ENCODE assay signal across 8 mouse cellular contexts in the genomic region with DNA sequence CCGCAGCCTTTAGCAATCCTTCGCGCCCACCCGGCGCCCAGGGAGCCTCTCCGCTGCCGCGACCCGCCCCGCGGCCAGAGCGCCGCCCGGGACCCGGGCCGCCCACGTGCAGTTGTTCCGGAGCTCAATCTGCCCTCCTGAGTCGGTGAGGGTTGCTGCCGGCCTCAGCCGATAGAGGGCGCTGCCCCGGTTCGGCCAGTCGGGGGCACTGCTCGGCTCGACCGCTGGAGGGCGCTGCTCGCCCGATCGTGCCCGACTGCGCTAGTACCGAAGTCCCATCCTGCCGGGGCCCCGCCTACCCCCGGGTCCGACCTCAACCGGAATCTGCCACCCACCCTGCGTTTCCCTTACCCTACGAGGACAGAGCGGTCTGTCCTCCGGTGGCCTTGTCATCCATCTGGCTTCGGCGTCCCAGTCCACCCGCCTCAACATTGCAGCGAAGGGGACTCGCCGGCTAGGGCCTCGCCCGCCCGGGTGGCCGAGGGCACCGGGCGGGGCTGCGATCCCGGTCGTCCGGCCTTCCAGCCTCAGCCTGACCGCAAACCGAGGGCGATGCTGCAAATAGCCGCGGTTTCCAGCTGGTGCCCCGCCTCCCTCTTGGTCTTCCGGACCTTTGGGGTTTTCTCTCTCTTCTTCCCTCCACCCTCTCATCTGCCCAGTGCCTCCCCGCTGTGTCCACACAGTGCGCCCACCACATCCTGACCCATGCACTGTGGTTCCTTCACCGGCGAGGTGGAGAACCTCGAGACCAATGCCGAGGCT. TPM values are rescaled to one million over a fixed set of nuclear protein-coding genes. Genes with fewer than 3 reads are reported as not detected.
DNase-seq lines count a peak whose midpoint lies in the region; ATAC-seq lines count a peak whose summit lies in the region.

No protein-coding gene starts in this region.

- H3K9me3 ChIP-seq in intestine, embryonic 16.5 days (ENCODE audit: control insufficient read depth, low read length): no peaks in the 10 kb centered on the region

- peak overlapping the region; percentile 96 for H3K4me2 ChIP-seq in intestine, embryonic 16.5 days (ENCODE audit: low read depth, low read length)

- intact Hi-C loops in gastrocnemius, postnatal 36 days (cut with DNase I): loop anchor here (2.0 to 5.0 kb wide), 2 partner anchors 38 to 262 kb away; no protein-coding TSS in a partner anchor
- intact Hi-C loops in left cerebral cortex, postnatal 25 days (cut with DNase I): loop anchor here (2.0 to 10.0 kb wide), 4 partner anchors 34 to 262 kb away; a partner anchor contains a TSS

- H3K9ac ChIP-seq in intestine, embryonic 16.5 days (ENCODE audit: low read depth, low read length): peak overlapping the region; percentile 81

- no peaks in the 10 kb centered on the region for H3K36me3 ChIP-seq in intestine, embryonic 16.5 days (ENCODE audit: control insufficient read depth, insufficient read depth, low read length)

- no peaks in the 10 kb centered on the region for H3K27me3 ChIP-seq in intestine, embryonic 16.5 days (replicated peaks; ENCODE audit: control insufficient read depth, insufficient read depth, low read length)

- peak; percentile 84 for DNase-seq in adrenal gland, adult 8-10 months
- peak; percentile 73 for DNase-seq in embryo, embryonic 11.5 days (ENCODE audit: low read depth, low spot score)
- peak; percentile 89 to 97 for DNase-seq in gastrocnemius, postnatal 36 days
- peak; percentile 86 to 87 for DNase-seq in left cerebral cortex, postnatal 25 days (ENCODE audit: low spot score in 2 of 2)
- peak; percentile 90 for DNase-seq in mesoderm, embryonic 11.5 days (ENCODE audit: low read depth, low spot score)
- DNase-seq in right cerebral cortex, postnatal 25 days: peak; percentile 84
- DNase-seq in urinary bladder, postnatal 36 days (ENCODE audit: low spot score in 2 of 2): peak; percentile 93 to 96

- peak; percentile 80 for ATAC-seq in intestine, embryonic 16.5 days

- peak overlapping the region; percentile 73 for H3K27ac ChIP-seq in intestine, embryonic 16.5 days (ENCODE audit: low read length)

- peak overlapping the region; percentile 71 for H3K4me3 ChIP-seq in intestine, embryonic 16.5 days (ENCODE audit: low read length)

- H3K4me1 ChIP-seq in intestine, embryonic 16.5 days (ENCODE audit: control insufficient read depth, insufficient read depth, low read length): peaks cover 5% of the 10 kb centered on the region; the same call in 1 of the 2 replicates

- WGBS in intestine, embryonic 16.5 days: under 1% methylated on average over 72 of the region's 73 CpGs

RNA-seq across cellular contexts. Expression of a gene that starts 2.1 kb away (rescaled TPM):
- not detected for total RNA-seq in adrenal gland, adult 8-10 months (2022)
- not detected for total RNA-seq in gastrocnemius, postnatal 36 days (2021)
- not detected in 2 replicates for polyA plus RNA-seq in intestine, embryonic 16.5 days (2015; fragmentation: Nextera tagmentation; extraction: Ambion mirVana)
- not detected for total RNA-seq in left cerebral cortex, postnatal 25 days (2021)

RNA-seq across cellular contexts. Expression of a gene that starts 50.8 kb away (rescaled TPM):
- 10 to 100 TPM; 50.4 to 86.8 (median 73.7) TPM for total RNA-seq in adrenal gland, adult 8-10 months (2022)
- 10 to 100 TPM; 20.8 to 25.1 TPM for total RNA-seq in gastrocnemius, postnatal 36 days (2021)
- 61.1 and 64.5 TPM in 2 replicates for polyA plus RNA-seq in intestine, embryonic 16.5 days (2015; fragmentation: Nextera tagmentation; extraction: Ambion mirVana)
- 10 to 100 TPM; 67.5 to 70.1 TPM for total RNA-seq in left cerebral cortex, postnatal 25 days (2021)

Comparison
In these comparisons a context has a peak if more than half of its experiments do, and no peak if none do; other contexts are left out.
1. Peak in every context shown above with its lines: DNase-seq, ATAC-seq, H3K4me3 ChIP-seq and H3K27ac ChIP-seq.